Mouse (Mus musculus) layer of hippocampus, adult 2 months (tissue): ENCODE results near the gene Cyb5d2. TPM values are rescaled to one million over a fixed set of nuclear protein-coding genes. Genes with fewer than 3 reads are reported as not detected.

Source experiments
- DNase-seq, 2 experiments: peaks; one replicate each; pipeline ENCODE4 v3.0.0; 2022; ENCODE audit warnings: low spot score in 2 of 2
- H3K27ac ChIP-seq: fragments of 200-600 bp; 2 replicates; pipeline ENCODE4 v1.8.1; 2022
- H3K4me3 ChIP-seq: fragments of 200-600 bp; 2 replicates; pipeline ENCODE4 v1.8.1; 2022; ENCODE audit warnings: mild to moderate bottlenecking
- CTCF ChIP-seq: fragments of 200-600 bp; conservative IDR thresholded peaks from 2 replicates; pipeline ENCODE4 v1.8.1; 2022; ENCODE audit warnings: antibody characterized with exemption, mild to moderate bottlenecking, moderate library complexity
- long read RNA-seq, 2 experiments: library from polyadenylated mRNA; stranded (forward); transcript quantifications; one replicate each; pipeline ENCODE4 v2.0.0; 2021; ENCODE audit warnings: borderline mapping rate in 2 of 2
- total RNA-seq, 2 experiments: library from RNA; stranded (reverse); gene quantifications; 2 replicates each; pipeline ENCODE4 v1.2.3; 2021

Cyb5d2 gene
- total RNA-seq = 10 to 100 TPM; 17.9 to 19.9 TPM
- long read RNA-seq, experiment 1, transcript Cyb5d2-201 (4 exons, 2,393 nt) = major isoform, 11 of 14 reads
- long read RNA-seq, experiment 1, partial matches to known transcripts = 0 of 14 reads
- long read RNA-seq, experiment 1, other reads (novel, unspliced or antisense) = 2 of 14 reads
- long read RNA-seq, experiment 2, transcript Cyb5d2-201 (4 exons, 2,393 nt) = major isoform, 15 of 23 reads
- long read RNA-seq, experiment 2, transcript Cyb5d2-203 (4 exons, 2,158 nt) = minor isoform, 6 of 23 reads
- long read RNA-seq, experiment 2, partial matches to known transcripts = 0 of 23 reads
- long read RNA-seq, experiment 2, other reads (novel, unspliced or antisense) = 2 of 23 reads

DNA sequence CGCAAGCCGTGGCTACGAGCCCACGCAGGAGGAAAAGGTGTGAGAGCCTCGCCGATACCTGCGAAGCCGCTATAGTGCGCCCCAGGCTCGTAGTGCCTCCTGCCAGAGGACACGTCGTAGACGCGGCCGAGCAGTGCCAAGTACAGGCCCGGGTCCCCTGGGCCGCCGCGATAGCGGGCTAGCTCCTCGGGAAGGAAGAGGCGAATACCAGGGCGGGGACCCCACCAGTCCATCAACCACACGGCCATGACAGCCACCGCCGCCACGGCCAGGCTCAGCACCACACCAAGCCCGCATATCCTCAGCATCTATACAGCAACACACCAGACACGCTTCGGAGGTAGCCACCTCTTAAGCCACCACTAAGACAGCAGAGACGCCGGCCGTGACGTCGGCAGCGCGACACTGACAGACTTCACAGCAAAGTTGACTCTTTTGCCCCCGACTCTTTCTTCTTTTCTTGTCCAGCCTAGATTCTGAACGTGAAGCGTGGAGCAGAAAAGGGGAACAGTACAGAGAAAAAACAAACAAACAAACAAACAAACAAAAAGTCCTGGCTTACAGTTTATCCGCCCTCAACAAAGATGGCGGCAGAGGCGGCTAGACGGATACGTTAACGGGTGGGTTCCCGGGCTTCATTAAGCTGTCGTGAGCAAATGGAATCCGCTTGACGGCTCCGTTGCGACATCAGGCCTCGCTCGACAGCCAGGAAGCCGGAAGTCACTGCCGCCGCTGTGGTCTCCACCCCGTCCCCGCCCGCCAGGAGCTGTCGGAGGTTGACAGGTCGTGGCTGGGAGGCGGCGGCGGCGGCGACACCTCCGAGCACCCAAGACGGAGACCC is at the start of gene Cyb5d2, which contains the start of gene Zzef1:
Gene Cyb5d2 (minus strand): TSS at position 688 of the 841 bp plus-strand sequence.
Gene Zzef1 (plus strand): TSS at position 772 of the 841 bp plus-strand sequence.
- TF ChIP-seq CTCF = 0 out of 2 replicates have a peak, but pooled peaks have one; percentile 6
- Histone ChIP-seq H3K4me3 (peak within 1 kb of the TSS; percentile 97), H3K27ac (peak within 1 kb of the TSS; percentile 94)
- DNase-seq = peak; percentile 91 to 96

DNA sequence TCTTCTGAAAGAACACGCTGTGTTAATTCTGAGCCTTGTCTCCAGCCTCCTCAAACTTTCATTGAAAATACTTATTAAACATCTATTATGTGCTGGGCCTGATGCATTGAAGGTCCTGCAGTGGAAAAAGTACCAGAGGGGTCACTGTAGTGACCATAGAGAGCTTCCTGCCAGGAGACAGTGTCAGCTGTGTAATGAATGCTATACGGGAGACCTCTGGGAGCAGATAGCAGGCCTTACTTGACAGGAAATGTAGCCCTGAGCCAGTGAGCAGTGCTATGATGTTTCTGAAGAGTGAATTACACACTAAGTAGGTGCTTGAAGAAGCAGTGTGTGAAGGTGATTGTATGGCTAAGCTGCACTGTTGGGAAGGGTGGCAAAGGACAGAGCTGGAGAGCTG is 49.6 kb upstream of the Cyb5d2 start:
- Histone ChIP-seq H3K4me3 (no peak overlapping the region), H3K27ac (no peak overlapping the region)
- no peak for DNase-seq
- no peak for TF ChIP-seq CTCF

DNA sequence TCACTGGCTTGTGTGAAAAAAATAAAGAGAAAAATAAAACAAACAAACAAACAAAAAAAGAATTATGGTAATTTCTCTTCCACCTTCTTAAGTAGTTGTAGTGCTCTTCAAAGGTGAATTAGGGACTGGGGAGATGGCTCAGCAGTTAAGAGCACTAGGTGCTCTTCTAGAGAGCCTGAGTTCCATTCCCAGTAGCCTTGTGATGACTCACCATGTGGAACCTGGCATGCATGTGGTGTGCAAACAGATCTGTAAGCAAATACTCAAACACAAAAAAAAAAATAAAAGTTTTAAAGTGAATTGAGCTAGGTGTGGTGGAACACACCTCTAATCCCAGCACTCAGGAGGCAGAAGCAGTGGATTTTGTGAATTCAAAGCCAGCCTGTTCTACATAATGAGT is 47.6 kb upstream of the Cyb5d2 start:
- Histone ChIP-seq H3K27ac (no peak overlapping the region), H3K4me3 (no peak overlapping the region)
- TF ChIP-seq CTCF = no peak
- no peak for DNase-seq

DNA sequence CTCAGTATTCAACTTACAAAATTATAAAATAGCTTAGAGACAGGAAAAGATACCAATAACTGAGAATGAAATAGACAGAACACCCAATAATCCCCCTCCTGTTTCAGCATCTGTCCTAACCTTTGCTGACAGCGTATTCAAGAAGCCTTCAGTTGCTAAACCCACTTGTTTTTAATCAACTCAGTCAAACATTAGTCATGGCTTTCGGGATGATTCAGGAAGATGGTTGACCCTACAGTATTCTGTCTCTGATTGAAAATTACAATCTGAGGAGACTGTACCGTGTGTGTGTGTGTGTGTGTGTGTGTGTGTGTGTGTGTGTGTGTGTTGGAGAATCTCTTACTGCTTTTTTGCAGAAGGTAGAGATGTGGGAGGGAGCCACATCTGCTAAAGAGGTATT is 46.8 kb upstream of the Cyb5d2 start:
- Histone ChIP-seq H3K27ac (no peak overlapping the region), H3K4me3 (no peak overlapping the region)
- DNase-seq = no peak
- no peak for TF ChIP-seq CTCF

DNA sequence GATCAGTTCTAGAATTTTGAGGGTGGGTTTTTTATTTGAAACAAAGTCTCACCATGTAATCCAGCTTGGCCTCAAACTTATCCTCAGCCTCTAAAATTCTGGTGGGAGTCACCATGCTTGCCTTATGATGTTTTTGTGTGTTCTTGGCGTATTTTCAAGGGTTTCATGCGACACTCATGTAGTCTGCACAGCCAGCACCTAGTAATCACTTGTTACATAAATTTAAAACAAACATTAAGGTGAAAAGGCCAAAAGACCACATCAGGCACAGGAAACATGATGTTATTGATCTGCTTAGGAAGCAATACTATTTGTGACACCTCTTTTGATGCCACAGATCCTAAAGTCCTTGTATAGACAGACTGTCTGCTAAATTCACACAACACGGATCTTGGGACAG is 33.9 kb upstream of the Cyb5d2 start:
- no peak overlapping the region for H3K27ac ChIP-seq
- no peak overlapping the region for H3K4me3 ChIP-seq
- no peak for DNase-seq
- no peak for TF ChIP-seq CTCF

DNA sequence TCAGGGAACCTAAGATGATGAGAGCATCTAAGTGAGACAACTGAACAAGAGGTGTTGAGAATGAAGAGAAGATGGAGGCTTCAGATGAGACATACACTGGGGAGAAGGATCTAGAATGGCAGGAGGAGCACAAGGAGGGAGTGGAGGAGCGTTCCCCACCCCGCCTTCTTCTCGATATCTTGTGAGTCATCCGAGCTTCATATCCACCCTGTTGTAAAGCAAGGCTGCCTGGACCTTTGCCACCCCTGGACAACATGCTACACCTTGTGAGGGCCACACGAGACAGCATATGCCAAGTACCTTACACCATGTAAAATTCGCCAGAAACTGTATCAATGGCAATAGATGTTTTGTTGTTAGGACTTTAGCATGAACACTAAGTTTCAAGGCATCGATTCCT is 25.1 kb upstream of the Cyb5d2 start:
- TF ChIP-seq CTCF = no peak
- no peak overlapping the region for H3K4me3 ChIP-seq
- H3K27ac ChIP-seq = no peak overlapping the region
- no peak for DNase-seq

DNA sequence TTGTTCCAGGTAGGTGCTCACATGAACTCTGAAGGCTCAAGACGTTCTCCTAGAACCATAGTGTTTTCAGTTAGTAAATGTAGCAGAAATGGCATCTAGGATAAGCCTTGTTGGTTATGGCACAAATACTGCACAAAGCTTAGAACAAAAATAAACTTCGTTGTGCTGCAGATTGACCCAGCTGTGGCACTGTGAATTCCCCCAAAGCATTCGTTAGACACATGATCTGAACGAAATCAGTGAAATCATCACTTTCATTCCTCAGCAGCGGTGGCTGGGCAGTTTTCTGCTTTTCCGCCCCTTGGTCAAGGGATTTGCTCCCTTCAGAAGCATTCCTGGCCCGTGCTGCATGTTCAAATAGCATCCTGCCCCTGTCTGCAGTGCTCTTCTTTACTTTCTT is 22.1 kb upstream of the Cyb5d2 start:
- Histone ChIP-seq H3K27ac (no peak overlapping the region), H3K4me3 (no peak overlapping the region)
- no peak for DNase-seq
- no peak for TF ChIP-seq CTCF

DNA sequence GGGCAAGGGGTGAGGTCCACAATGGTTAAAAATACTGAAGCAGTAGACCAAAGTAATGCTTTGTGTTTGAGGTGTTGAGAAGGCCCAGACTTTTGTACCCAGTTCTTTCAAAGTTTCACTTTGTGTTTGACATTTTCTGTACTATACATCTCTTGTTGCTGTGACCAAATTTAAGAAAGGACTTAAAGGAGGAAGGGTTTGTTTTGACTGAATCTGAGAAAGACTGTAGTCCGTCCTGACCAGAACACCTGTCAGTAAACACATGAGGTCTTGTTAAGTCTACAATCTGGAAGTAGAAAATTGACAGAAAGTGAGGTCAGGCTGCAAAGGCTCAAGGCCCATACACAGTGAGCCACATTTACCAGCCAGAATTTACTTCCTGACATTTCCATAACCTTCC is 20.9 kb upstream of the Cyb5d2 start:
- DNase-seq = no peak
- H3K4me3 ChIP-seq = no peak overlapping the region
- H3K27ac ChIP-seq = no peak overlapping the region
- no peak for TF ChIP-seq CTCF

DNA sequence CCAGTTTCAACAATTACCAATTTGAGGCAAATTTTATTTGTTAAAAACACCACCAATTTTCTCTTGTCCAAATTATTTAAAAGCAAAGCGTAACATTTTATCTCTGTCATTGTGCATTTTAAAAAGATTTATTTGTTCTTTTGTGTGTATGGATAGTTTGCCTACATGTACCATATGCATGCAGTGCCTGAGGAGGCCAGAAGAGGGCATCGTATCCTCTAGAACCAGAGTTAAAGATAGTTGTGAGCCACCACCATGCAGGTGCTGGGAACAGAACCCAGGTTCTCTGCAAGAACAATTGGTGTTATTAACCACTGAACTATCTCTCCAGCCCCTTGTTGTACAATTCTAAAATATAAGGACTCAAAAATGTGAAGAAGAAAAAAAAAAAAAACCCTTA is 18.2 kb upstream of the Cyb5d2 start:
- TF ChIP-seq CTCF = peak; percentile 54
- no peak overlapping the region for H3K27ac ChIP-seq
- no peak for DNase-seq
- no peak overlapping the region for H3K4me3 ChIP-seq

DNA sequence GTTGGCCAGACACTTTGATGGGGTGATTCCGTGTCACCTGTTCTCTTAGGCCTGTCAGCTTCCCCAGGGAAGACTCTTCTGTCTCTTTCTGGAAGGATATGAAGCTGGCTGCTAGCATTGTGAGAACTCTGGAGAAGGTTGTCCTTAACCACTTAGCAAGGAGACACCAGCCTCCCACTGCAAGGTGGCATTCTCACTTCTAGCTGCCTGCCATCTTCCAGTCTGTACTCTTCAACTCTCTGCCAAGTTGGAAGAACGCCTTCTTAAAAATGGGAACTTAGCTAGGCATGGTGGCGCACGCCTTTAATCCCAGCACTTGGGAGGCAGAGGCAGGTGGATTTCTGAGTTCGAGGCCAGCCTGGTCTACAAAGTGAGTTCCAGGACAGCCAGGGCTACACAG is 17.7 kb upstream of the Cyb5d2 start:
- DNase-seq = no peak
- no peak overlapping the region for H3K4me3 ChIP-seq
- no peak for TF ChIP-seq CTCF
- H3K27ac ChIP-seq = no peak overlapping the region

DNA sequence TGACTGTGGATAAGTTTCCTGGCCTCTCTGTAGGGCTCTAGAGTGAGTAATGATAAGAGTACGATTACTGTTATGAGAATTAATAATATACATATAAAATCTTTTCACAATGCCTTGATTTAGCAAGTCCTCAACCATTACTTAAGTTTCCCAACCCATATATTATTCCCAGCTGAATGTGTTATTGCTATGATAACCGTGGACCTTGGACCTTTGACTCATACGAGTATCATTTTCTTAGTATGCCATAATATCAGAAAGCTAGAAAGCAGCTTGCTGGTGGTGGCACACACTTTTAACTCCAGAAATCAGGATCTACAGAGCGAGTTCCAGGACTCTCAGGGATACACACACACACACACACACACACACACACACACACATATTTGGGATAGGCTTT is 12.1 kb upstream of the Cyb5d2 start:
- Histone ChIP-seq H3K4me3 (no peak overlapping the region), H3K27ac (no peak overlapping the region)
- TF ChIP-seq CTCF = no peak
- DNase-seq = no peak

DNA sequence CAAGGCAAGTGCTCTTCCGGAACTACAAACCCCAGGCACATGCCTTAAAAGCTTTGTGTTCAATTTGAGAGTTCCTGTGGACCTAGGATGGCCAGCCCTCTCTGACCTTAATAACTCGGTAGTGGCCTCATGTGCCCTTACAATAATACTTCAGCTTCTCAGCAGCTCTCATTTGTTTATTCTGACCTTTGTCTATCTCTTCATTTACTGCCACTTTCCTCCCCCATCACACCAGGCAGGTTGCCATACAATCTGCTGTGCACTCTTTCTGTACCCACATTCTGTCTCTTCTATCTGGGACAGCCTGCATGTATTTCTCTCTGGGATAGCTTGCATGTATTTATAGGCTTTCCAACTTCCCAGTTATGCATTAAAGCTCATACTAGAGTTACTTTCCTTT is 10.6 kb upstream of the Cyb5d2 start:
- peak overlapping the region; percentile 68 for H3K27ac ChIP-seq
- no peak for TF ChIP-seq CTCF
- peak; percentile 27 to 57 for DNase-seq
- H3K4me3 ChIP-seq = no peak overlapping the region

DNA sequence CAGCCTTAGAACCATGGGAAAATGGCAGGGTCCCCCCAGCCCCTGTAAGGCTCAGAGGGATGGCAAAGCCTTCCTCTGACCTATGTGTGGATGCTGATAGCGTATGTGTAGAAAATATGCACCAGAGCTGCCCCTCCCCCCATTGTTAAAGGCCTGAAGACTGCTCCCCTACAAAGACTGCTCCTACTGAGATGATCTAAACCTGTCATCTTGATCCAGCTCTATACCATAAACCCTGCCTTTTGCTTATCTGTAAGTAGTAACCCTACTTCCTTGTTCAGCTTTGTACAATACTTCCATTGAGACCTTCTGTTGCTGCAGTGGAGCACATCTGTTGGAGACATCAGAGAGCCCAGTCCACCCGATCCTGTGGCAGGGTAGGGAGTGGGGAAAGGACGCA is 9.3 kb upstream of the Cyb5d2 start:
- Histone ChIP-seq H3K4me3 (no peak overlapping the region), H3K27ac (no peak overlapping the region)
- no peak for DNase-seq
- TF ChIP-seq CTCF = no peak

DNA sequence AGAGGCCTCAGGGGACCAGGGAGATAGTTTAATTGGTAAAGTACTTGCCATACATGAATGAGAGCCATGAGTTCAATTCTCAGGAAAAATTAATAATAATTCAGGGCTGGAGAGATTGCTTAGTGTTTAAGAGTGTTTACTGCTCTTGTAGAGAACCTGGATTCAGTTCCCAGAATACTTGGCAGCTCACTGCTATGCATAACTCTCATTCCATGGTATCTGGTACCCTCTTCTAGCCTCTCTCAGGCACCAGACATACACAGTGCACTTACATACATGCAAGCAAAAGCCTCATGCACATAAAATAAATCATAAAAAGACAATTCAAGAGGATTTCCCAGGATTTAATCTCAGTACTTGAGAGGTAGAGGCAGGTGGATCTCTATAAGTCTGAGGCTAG is 8.6 kb upstream of the Cyb5d2 start:
- H3K4me3 ChIP-seq = no peak overlapping the region
- no peak for DNase-seq
- no peak overlapping the region for H3K27ac ChIP-seq
- no peak for TF ChIP-seq CTCF
